Mouse (Mus musculus): ENCODE results near the gene Mrpl39. TPM values are rescaled to one million over a fixed set of nuclear protein-coding genes. Genes with fewer than 3 reads are reported as not detected.

Gene Mrpl39
- polyA plus RNA-seq, 1 experiment from 2014 or later, result 44.9 TPM

- Histone ChIP-seq H3K36me3 (ENCODE audit: poor library complexity, severe bottlenecking) (no peaks in the 10 kb centered on the region), H3K4me2 (no peak overlapping the region), H3K27ac (no peak overlapping the region), H3K9ac (no peak overlapping the region), H3K4me3 (no peak overlapping the region), H3K27me3 (peaks cover 24% of the 10 kb centered on the region), H3K9me3 (replicated peaks) (no peaks in the 10 kb centered on the region), H3K4me1 (peaks cover 9% of the 10 kb centered on the region)
- ATAC-seq, result no peak
- WGBS, result 79% methylated on average over 8 of the region's 8 CpGs
Observed at GRCm38 (mm10) chr16:84704661-84705240, 30.8 kb downstream of the Mrpl39 start.

GRCm38 (mm10) chr16:84703769-84704660, 31.5 kb downstream of the Mrpl39 start:
- WGBS, result 65% methylated on average over 13 of the region's 13 CpGs
- H3K36me3 ChIP-seq (ENCODE audit: poor library complexity, severe bottlenecking), result no peaks in the 10 kb centered on the region

GRCm38 (mm10) chr16:84703129-84703768, 32.3 kb downstream of the Mrpl39 start:
- under 1% methylated on average over 49 of the region's 55 CpGs for WGBS
- ATAC-seq, result peak; percentile 85
- peak overlapping the region; percentile 98 for H3K4me2 ChIP-seq
- peaks cover 24% of the 10 kb centered on the region for H3K27me3 ChIP-seq
- H3K9me3 ChIP-seq (replicated peaks), result no peaks in the 10 kb centered on the region
- H3K27ac ChIP-seq, result no peak overlapping the region
- H3K4me1 ChIP-seq, result peaks cover 9% of the 10 kb centered on the region
- peak overlapping the region; percentile 54 for H3K4me3 ChIP-seq
- H3K9ac ChIP-seq, result peak overlapping the region; percentile 68
- H3K36me3 ChIP-seq (ENCODE audit: poor library complexity, severe bottlenecking), result no peaks in the 10 kb centered on the region

More at GRCm38 (mm10) chr16:84703769-84704660, 31.5 kb downstream of the Mrpl39 start:
- H3K9ac ChIP-seq, result 0 out of 2 replicates have a peak overlapping the region, but pooled peaks have one; percentile 68
- peaks cover 24% of the 10 kb centered on the region for H3K27me3 ChIP-seq
- H3K4me1 ChIP-seq, result peaks cover 9% of the 10 kb centered on the region
- peak overlapping the region; percentile 54 for H3K4me3 ChIP-seq
- no peak for ATAC-seq
- H3K27ac ChIP-seq, result no peak overlapping the region
- peak overlapping the region; percentile 98 for H3K4me2 ChIP-seq
- H3K9me3 ChIP-seq (replicated peaks), result no peaks in the 10 kb centered on the region

- H3K27ac ChIP-seq, result no peak overlapping the region
- no peaks in the 10 kb centered on the region for H3K9me3 ChIP-seq (replicated peaks)
- H3K36me3 ChIP-seq (ENCODE audit: poor library complexity, severe bottlenecking), result no peaks in the 10 kb centered on the region
- H3K27me3 ChIP-seq, result peaks cover 24% of the 10 kb centered on the region
- peaks cover 9% of the 10 kb centered on the region for H3K4me1 ChIP-seq
- ATAC-seq, result peak; percentile 42; the same call in 1 of the 2 replicates
- peak overlapping the region; percentile 54 for H3K4me3 ChIP-seq
- H3K4me2 ChIP-seq, result peak overlapping the region; percentile 98
- 13% methylated on average over 39 of the region's 39 CpGs for WGBS
- H3K9ac ChIP-seq, result peak overlapping the region; percentile 68
Observed at GRCm38 (mm10) chr16:84702230-84703128, 33.1 kb downstream of the Mrpl39 start.

- Histone ChIP-seq H3K4me1 (peaks cover 9% of the 10 kb centered on the region), H3K27ac (no peak overlapping the region), H3K36me3 (ENCODE audit: poor library complexity, severe bottlenecking) (no peaks in the 10 kb centered on the region), H3K9me3 (replicated peaks) (no peaks in the 10 kb centered on the region), H3K4me2 (no peak overlapping the region), H3K27me3 (peaks cover 24% of the 10 kb centered on the region), H3K9ac (no peak overlapping the region), H3K4me3 (no peak overlapping the region)
- 86% methylated on average over 5 of the region's 5 CpGs for WGBS
- no peak for ATAC-seq
Observed at GRCm38 (mm10) chr16:84701041-84701440, 34.5 kb downstream of the Mrpl39 start.

GRCm38 (mm10) chr16:84698708-84699107, 36.8 kb downstream of the Mrpl39 start:
- WGBS, result 75% methylated on average over 6 of the region's 6 CpGs
- ATAC-seq, result no peak
- no peak overlapping the region for H3K4me3 ChIP-seq
- peaks cover 9% of the 10 kb centered on the region for H3K4me1 ChIP-seq
- H3K36me3 ChIP-seq (ENCODE audit: poor library complexity, severe bottlenecking), result no peaks in the 10 kb centered on the region
- peaks cover 16% of the 10 kb centered on the region for H3K27me3 ChIP-seq
- no peak overlapping the region for H3K9ac ChIP-seq
- no peak overlapping the region for H3K27ac ChIP-seq
- H3K9me3 ChIP-seq (replicated peaks), result no peaks in the 10 kb centered on the region
- H3K4me2 ChIP-seq, result no peak overlapping the region

GRCm38 (mm10) chr16:84696178-84696577, 39.4 kb downstream of the Mrpl39 start:
- ATAC-seq, result 0 out of 2 replicates have a peak, but pooled peaks have one; percentile 13
- Histone ChIP-seq H3K27me3 (no peaks in the 10 kb centered on the region), H3K9ac (no peak overlapping the region), H3K4me1 (no peaks in the 10 kb centered on the region), H3K36me3 (ENCODE audit: poor library complexity, severe bottlenecking) (no peaks in the 10 kb centered on the region), H3K27ac (no peak overlapping the region), H3K4me3 (no peak overlapping the region), H3K9me3 (replicated peaks) (no peaks in the 10 kb centered on the region), H3K4me2 (no peak overlapping the region)
- WGBS, result 85% methylated on average over 11 of the region's 11 CpGs

- 78% methylated on average over 4 of the region's 4 CpGs for WGBS
- no peak for ATAC-seq
- Histone ChIP-seq H3K4me2 (no peak overlapping the region), H3K9ac (no peak overlapping the region), H3K36me3 (ENCODE audit: poor library complexity, severe bottlenecking) (no peaks in the 10 kb centered on the region), H3K4me1 (no peaks in the 10 kb centered on the region), H3K9me3 (replicated peaks) (no peaks in the 10 kb centered on the region), H3K4me3 (no peak overlapping the region), H3K27ac (no peak overlapping the region), H3K27me3 (no peaks in the 10 kb centered on the region)
Observed at GRCm38 (mm10) chr16:84681991-84682390, 53.6 kb downstream of the Mrpl39 start.

GRCm38 (mm10) chr16:84680760-84681159, 54.8 kb downstream of the Mrpl39 start:
- Histone ChIP-seq H3K9me3 (replicated peaks) (no peaks in the 10 kb centered on the region), H3K4me3 (no peak overlapping the region), H3K4me1 (no peaks in the 10 kb centered on the region), H3K9ac (no peak overlapping the region), H3K27ac (no peak overlapping the region), H3K27me3 (no peaks in the 10 kb centered on the region), H3K36me3 (ENCODE audit: poor library complexity, severe bottlenecking) (no peaks in the 10 kb centered on the region), H3K4me2 (no peak overlapping the region)
- 85% methylated on average over 5 of the region's 5 CpGs for WGBS
- no peak for ATAC-seq

GRCm38 (mm10) chr16:84677292-84677691, 58.2 kb downstream of the Mrpl39 start:
- Histone ChIP-seq H3K9me3 (replicated peaks) (no peaks in the 10 kb centered on the region), H3K36me3 (ENCODE audit: poor library complexity, severe bottlenecking) (no peaks in the 10 kb centered on the region), H3K4me2 (no peak overlapping the region), H3K4me3 (no peak overlapping the region), H3K27ac (no peak overlapping the region), H3K9ac (no peak overlapping the region), H3K27me3 (no peaks in the 10 kb centered on the region), H3K4me1 (no peaks in the 10 kb centered on the region)
- 80% methylated on average over 3 of the region's 3 CpGs for WGBS
- no peak; the same call in 1 of the 2 replicates for ATAC-seq

Measured in forebrain, embryonic 13.5 days (tissue).